ENCODE assay signal across 18 mouse cellular contexts in the genomic region with DNA sequence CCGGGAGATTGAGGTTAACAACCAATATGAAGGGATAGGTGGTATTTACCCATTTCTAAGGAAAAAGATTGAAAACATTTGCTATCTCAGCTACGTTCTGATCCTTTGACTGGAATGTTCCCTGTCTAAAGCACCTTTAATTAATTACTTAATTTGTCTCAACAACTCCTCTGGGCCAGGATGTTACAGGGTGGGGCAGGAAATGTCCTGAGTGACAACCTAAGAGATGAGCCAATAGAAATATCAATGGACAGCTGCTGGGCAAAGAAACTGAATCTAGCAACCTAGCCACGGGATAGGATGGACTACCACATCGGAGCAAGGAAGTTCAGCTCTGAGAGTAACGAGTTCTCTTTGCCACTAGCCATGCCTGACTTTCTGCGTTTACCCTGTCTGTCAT.
DNase-seq lines count a peak whose midpoint lies in the region; ATAC-seq lines count a peak whose summit lies in the region.
"Had no signal": no experiment of that assay in that cellular context is flagged by ENCODE, and none has a peak within 500 bp of the region (broad histone marks: within the 10 kb centered on the region; RNA-seq: fewer than 3 reads in every experiment).

No protein-coding gene starts in this region.

- H3K4me2 ChIP-seq in kidney, embryonic 14.5 days (replicated peaks; ENCODE audit: low read depth, low read length) = no peak overlapping the region
- H3K4me2 ChIP-seq: embryonic facial prominence, embryonic 13.5 days; forebrain, embryonic 12.5 days; heart, embryonic 12.5 days had no signal

- no peaks in the 10 kb centered on the region for H3K9me3 ChIP-seq in heart, embryonic 10.5 days
- H3K9me3 ChIP-seq in kidney, embryonic 14.5 days (ENCODE audit: control insufficient read depth, low read length) = no peaks in the 10 kb centered on the region
- H3K9me3 ChIP-seq: embryonic facial prominence, embryonic 13.5 days; forebrain, embryonic 12.5 days; heart, embryonic 12.5 days; hindbrain, embryonic 10.5 days had no signal

- H3K27me3 ChIP-seq in heart, embryonic 10.5 days (ENCODE audit: insufficient read depth, poor library complexity, severe bottlenecking) = no peaks in the 10 kb centered on the region
- H3K27me3 ChIP-seq in kidney, embryonic 14.5 days (ENCODE audit: control insufficient read depth, insufficient read depth, low read length) = no peaks in the 10 kb centered on the region
- H3K27me3 ChIP-seq: embryonic facial prominence, embryonic 13.5 days; forebrain, embryonic 12.5 days; heart, embryonic 12.5 days had no signal

- ATAC-seq in kidney, embryonic 14.5 days (ENCODE audit: low FRiP score, low TSS enrichment) = no peak
- ATAC-seq: forebrain, embryonic 16.5 days had no signal

- H3K4me1 ChIP-seq in heart, embryonic 10.5 days = no peaks in the 10 kb centered on the region
- H3K4me1 ChIP-seq in kidney, embryonic 14.5 days (ENCODE audit: control insufficient read depth, insufficient read depth, low read length) = no peaks in the 10 kb centered on the region
- H3K4me1 ChIP-seq: embryonic facial prominence, embryonic 13.5 days; heart, embryonic 12.5 days had no signal

- peak; percentile 77 for DNase-seq in heart, adult 11 months
- no peak for DNase-seq in heart, embryonic 10.5 days (ENCODE audit: low spot score)
- DNase-seq in kidney, adult 8-10 months = peak; percentile 12 to 38
- peak; percentile 16 for DNase-seq in lung, postnatal 25 days (ENCODE audit: low spot score)
- no peak for DNase-seq in lung, postnatal 14 days
- DNase-seq in natural killer cell, adult 2 months (ENCODE audit: low spot score in 2 of 2) = no peak
- DNase-seq: adrenal gland, postnatal 14 days; cerebellum, adult 18-20 months; cerebellum, adult 9-11 months; cerebellum, postnatal 36 days; gastrocnemius, postnatal 10 days; heart, adult 2 months had no signal

- H3K9ac ChIP-seq in kidney, embryonic 14.5 days (ENCODE audit: low read depth, low read length) = no peak overlapping the region
- H3K9ac ChIP-seq: embryonic facial prominence, embryonic 13.5 days; forebrain, embryonic 12.5 days; heart, embryonic 12.5 days had no signal

- H3K4me3 ChIP-seq in heart, embryonic 10.5 days = no peak overlapping the region
- no peak overlapping the region for H3K4me3 ChIP-seq in kidney, embryonic 14.5 days (ENCODE audit: low read length)
- H3K4me3 ChIP-seq: embryonic facial prominence, embryonic 13.5 days; forebrain, embryonic 12.5 days; heart, adult 2 months; heart, embryonic 12.5 days; hindbrain, embryonic 10.5 days had no signal

- H3K27ac ChIP-seq in heart, embryonic 10.5 days = no peak overlapping the region
- H3K27ac ChIP-seq in kidney, embryonic 14.5 days (ENCODE audit: low read depth, low read length) = no peak overlapping the region
- H3K27ac ChIP-seq: embryonic facial prominence, embryonic 13.5 days; forebrain, embryonic 12.5 days; heart, adult 2 months; hindbrain, embryonic 10.5 days had no signal

- no peaks in the 10 kb centered on the region for H3K36me3 ChIP-seq in heart, embryonic 10.5 days
- H3K36me3 ChIP-seq in kidney, embryonic 14.5 days (ENCODE audit: control insufficient read depth, insufficient read depth, low read length) = no peaks in the 10 kb centered on the region
- H3K36me3 ChIP-seq: embryonic facial prominence, embryonic 13.5 days; forebrain, embryonic 12.5 days; heart, embryonic 12.5 days; hindbrain, embryonic 10.5 days had no signal

- 81% methylated on average over 6 of the region's 6 CpGs for WGBS in heart, embryonic 10.5 days
- 81% methylated on average over 6 of the region's 6 CpGs for WGBS in kidney, embryonic 14.5 days

Comparison
In these comparisons a context has a peak if more than half of its experiments do, and no peak if none do; other contexts are left out.
1. DNase-seq: peak in heart, adult 11 months (single experiment), kidney, adult 8-10 months (2 of 2) and lung, postnatal 25 days (single experiment); none in heart, embryonic 10.5 days (single experiment), lung, postnatal 14 days (single experiment) and natural killer cell, adult 2 months (0 of 2).